Mouse (Mus musculus) midbrain, embryonic 16.5 days (tissue): ENCODE measurements around the gene Rpl10a. TPM values are rescaled to one million over a fixed set of nuclear protein-coding genes. Genes with fewer than 3 reads are reported as not detected.

ENCODE experiments used
- ATAC-seq: fragments of 200-750 bp; cut with Nextera tagmentation; 2 replicates; pipeline ENCODE4 v1.8.0; 2017; ENCODE audit warnings: moderate TSS enrichment
- H3K27ac ChIP-seq: fragments of 300-500 bp; sonication (generic); 2 replicates; pipeline ENCODE4 v1.5.1; 2014; ENCODE audit warnings: mild to moderate bottlenecking, low read length, mixed read lengths
- H3K27me3 ChIP-seq: fragments of 300-500 bp; sonication (generic); 2 replicates; pipeline ENCODE4 v1.6.1; 2014; ENCODE audit warnings: low read depth, low read length, mixed read lengths; ENCODE audit not compliant: control insufficient read depth, insufficient read depth
- H3K36me3 ChIP-seq: fragments of 300-500 bp; sonication (generic); 2 replicates; pipeline ENCODE4 v1.6.1; 2014; ENCODE audit warnings: mild to moderate bottlenecking, low read length, moderate library complexity, mixed read lengths; ENCODE audit not compliant: control insufficient read depth, insufficient read depth
- H3K4me1 ChIP-seq: fragments of 300-500 bp; sonication (generic); 2 replicates; pipeline ENCODE4 v1.6.1; 2014; ENCODE audit warnings: mild to moderate bottlenecking, low read length, mixed read lengths; ENCODE audit not compliant: control insufficient read depth, insufficient read depth
- H3K4me2 ChIP-seq: fragments of 300-500 bp; sonication (generic); 2 replicates; pipeline ENCODE4 v1.6.1; 2014; ENCODE audit warnings: mild to moderate bottlenecking, low read length, mixed read lengths
- H3K4me3 ChIP-seq: fragments of 300-500 bp; sonication (generic); 2 replicates; pipeline ENCODE4 v1.5.1; 2014; ENCODE audit warnings: low read depth, mild to moderate bottlenecking, low read length, moderate library complexity, mixed read lengths
- H3K9ac ChIP-seq: fragments of 300-500 bp; sonication (generic); 2 replicates; pipeline ENCODE4 v1.6.1; 2014; ENCODE audit warnings: low read depth, low read length, mixed read lengths
- H3K9me3 ChIP-seq: fragments of 300-500 bp; sonication (generic); replicated peaks from 2 replicates; pipeline ENCODE4 v1.6.1; 2014; ENCODE audit warnings: mild to moderate bottlenecking, low read length, mixed read lengths; ENCODE audit not compliant: control insufficient read depth, poor library complexity, severe bottlenecking
- WGBS: fragments of 180-500 bp; shearing (Covaris S2); extraction: QIAGEN DNeasy Blood & Tissue Kit; methylation state at CpG from one replicate; pipeline ENCODE4 v1.1.7; 2014; 5-methylcytosine and 5-hydroxymethylcytosine counted together
- polyA plus RNA-seq: library from polyadenylated mRNA; unstranded; fragments of >200 nt; fragmentation: Nextera tagmentation; extraction: Ambion mirVana; gene quantifications from 2 replicates; pipeline ENCODE4 v1.2.1, GENCODE M21; 2015

The Rpl10a gene
- polyA plus RNA-seq, 1 experiment from 2014 or later, result 312 TPM

GRCm38 (mm10) chr17:28287578-28287977 is 40.7 kb upstream of the Rpl10a start:
- 65% methylated on average over 8 of the region's 8 CpGs for WGBS
- H3K4me1 ChIP-seq, result no peaks in the 10 kb centered on the region
- H3K27me3 ChIP-seq, result no peaks in the 10 kb centered on the region
- H3K4me3 ChIP-seq, result no peak overlapping the region
- no peak overlapping the region for H3K4me2 ChIP-seq
- H3K9me3 ChIP-seq, result no peaks in the 10 kb centered on the region
- ATAC-seq, result no peak
- H3K36me3 ChIP-seq, result no peaks in the 10 kb centered on the region
- no peak overlapping the region for H3K9ac ChIP-seq
- H3K27ac ChIP-seq, result no peak overlapping the region

GRCm38 (mm10) chr17:28287980-28288379 is 40.3 kb upstream of the Rpl10a start:
- H3K4me1 ChIP-seq, result no peaks in the 10 kb centered on the region
- no peak overlapping the region for H3K9ac ChIP-seq
- WGBS, result 61% methylated on average over 5 of the region's 5 CpGs
- H3K27ac ChIP-seq, result no peak overlapping the region
- H3K9me3 ChIP-seq, result no peaks in the 10 kb centered on the region
- H3K27me3 ChIP-seq, result no peaks in the 10 kb centered on the region
- no peak overlapping the region for H3K4me3 ChIP-seq
- no peaks in the 10 kb centered on the region for H3K36me3 ChIP-seq
- no peak overlapping the region for H3K4me2 ChIP-seq
- no peak for ATAC-seq

- Histone ChIP-seq H3K4me1 (no peaks in the 10 kb centered on the region), H3K9ac (no peak overlapping the region), H3K9me3 (no peaks in the 10 kb centered on the region), H3K4me2 (no peak overlapping the region), H3K27me3 (no peaks in the 10 kb centered on the region), H3K27ac (no peak overlapping the region), H3K36me3 (no peaks in the 10 kb centered on the region), H3K4me3 (no peak overlapping the region)
- WGBS, result 75% methylated on average over 3 of the region's 3 CpGs
- no peak for ATAC-seq
Observed at GRCm38 (mm10) chr17:28290262-28290661, 38.0 kb upstream of the Rpl10a start.

GRCm38 (mm10) chr17:28290671-28291070 is 37.6 kb upstream of the Rpl10a start:
- no peak overlapping the region for H3K9ac ChIP-seq
- no peak for ATAC-seq
- 80% methylated on average over 11 of the region's 11 CpGs for WGBS
- H3K36me3 ChIP-seq, result no peaks in the 10 kb centered on the region
- H3K4me1 ChIP-seq, result no peaks in the 10 kb centered on the region
- H3K27ac ChIP-seq, result no peak overlapping the region
- no peak overlapping the region for H3K4me2 ChIP-seq
- no peaks in the 10 kb centered on the region for H3K27me3 ChIP-seq
- H3K4me3 ChIP-seq, result no peak overlapping the region
- no peaks in the 10 kb centered on the region for H3K9me3 ChIP-seq

GRCm38 (mm10) chr17:28291346-28291745 is 36.9 kb upstream of the Rpl10a start:
- H3K27me3 ChIP-seq, result no peaks in the 10 kb centered on the region
- H3K36me3 ChIP-seq, result no peaks in the 10 kb centered on the region
- H3K4me1 ChIP-seq, result no peaks in the 10 kb centered on the region
- no peak overlapping the region for H3K9ac ChIP-seq
- 87% methylated on average over 7 of the region's 7 CpGs for WGBS
- H3K9me3 ChIP-seq, result no peaks in the 10 kb centered on the region
- no peak for ATAC-seq
- no peak overlapping the region for H3K27ac ChIP-seq
- no peak overlapping the region for H3K4me3 ChIP-seq
- H3K4me2 ChIP-seq, result no peak overlapping the region

- ATAC-seq, result no peak
- Histone ChIP-seq H3K36me3 (peaks cover 2% of the 10 kb centered on the region; the same call in 1 of the 2 replicates), H3K4me1 (no peaks in the 10 kb centered on the region), H3K27me3 (no peaks in the 10 kb centered on the region), H3K4me3 (no peak overlapping the region), H3K9me3 (no peaks in the 10 kb centered on the region), H3K4me2 (no peak overlapping the region), H3K9ac (no peak overlapping the region), H3K27ac (no peak overlapping the region)
- 84% methylated on average over 4 of the region's 4 CpGs for WGBS
Observed at GRCm38 (mm10) chr17:28293716-28294115, 34.6 kb upstream of the Rpl10a start.

GRCm38 (mm10) chr17:28294449-28295333 is 33.6 kb upstream of the Rpl10a start:
- WGBS, result 64% methylated on average over 17 of the region's 17 CpGs
- Histone ChIP-seq H3K4me1 (no peaks in the 10 kb centered on the region), H3K36me3 (peaks cover 4% of the 10 kb centered on the region; the same call in 1 of the 2 replicates), H3K9me3 (no peaks in the 10 kb centered on the region), H3K27ac (no peak overlapping the region), H3K27me3 (no peaks in the 10 kb centered on the region), H3K9ac (no peak overlapping the region), H3K4me3 (no peak overlapping the region), H3K4me2 (no peak overlapping the region)
- ATAC-seq, result no peak

GRCm38 (mm10) chr17:28298888-28299287 is 29.4 kb upstream of the Rpl10a start:
- ATAC-seq, result no peak
- WGBS, result 95% methylated on average over 17 of the region's 17 CpGs

GRCm38 (mm10) chr17:28299669-28300320 is 28.5 kb upstream of the Rpl10a start:
- no peak for ATAC-seq
- H3K27ac ChIP-seq, result no peak overlapping the region
- H3K4me3 ChIP-seq, result no peak overlapping the region
- no peaks in the 10 kb centered on the region for H3K27me3 ChIP-seq
- H3K4me2 ChIP-seq, result no peak overlapping the region
- 50% methylated on average over 8 of the region's 11 CpGs for WGBS
- H3K9me3 ChIP-seq, result no peaks in the 10 kb centered on the region
- no peaks in the 10 kb centered on the region for H3K4me1 ChIP-seq
- peaks cover 4% of the 10 kb centered on the region; the same call in 1 of the 2 replicates for H3K36me3 ChIP-seq
- H3K9ac ChIP-seq, result no peak overlapping the region

More at GRCm38 (mm10) chr17:28298888-28299287, 29.4 kb upstream of the Rpl10a start:
- H3K9ac ChIP-seq, result no peak overlapping the region
- H3K4me2 ChIP-seq, result no peak overlapping the region
- H3K4me1 ChIP-seq, result no peaks in the 10 kb centered on the region
- no peak overlapping the region for H3K27ac ChIP-seq
- no peaks in the 10 kb centered on the region for H3K27me3 ChIP-seq
- H3K4me3 ChIP-seq, result no peak overlapping the region
- H3K36me3 ChIP-seq, result peaks cover 4% of the 10 kb centered on the region; the same call in 1 of the 2 replicates
- no peaks in the 10 kb centered on the region for H3K9me3 ChIP-seq
